Mouse (Mus musculus): ENCODE results near the gene Chit1.
A peak's percentile ranks its signal among the peaks of the same experiment; 100 is the strongest.

DNA sequence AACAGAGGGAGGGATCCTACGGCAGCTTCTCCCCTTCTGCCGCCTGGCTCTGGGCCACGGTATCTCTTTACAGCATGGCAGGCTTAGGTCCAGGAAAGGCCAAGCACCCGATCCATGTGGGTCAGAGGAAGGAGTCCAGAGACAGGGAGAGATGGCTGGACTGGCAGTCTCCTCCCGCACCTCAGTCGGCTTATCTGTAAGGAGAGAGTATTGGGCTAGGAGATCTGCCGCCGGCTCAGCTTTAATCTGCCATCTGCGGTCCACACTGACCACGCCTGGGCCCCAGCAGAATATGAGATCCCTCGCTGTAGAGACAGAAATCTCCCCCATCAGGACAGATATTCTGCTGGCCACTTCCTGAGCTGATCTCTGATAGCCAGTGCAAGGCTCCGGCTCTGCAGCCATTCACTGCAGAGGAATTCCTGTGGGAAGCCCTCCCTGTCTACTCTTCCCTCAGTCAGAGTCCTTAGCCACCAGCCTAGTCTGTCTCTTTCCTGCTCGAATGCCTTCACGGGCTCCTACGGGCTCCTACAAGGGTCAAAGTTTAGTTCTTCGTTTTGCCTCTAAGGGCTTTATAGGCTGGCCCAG is 24.1 kb upstream of the Chit1 start:
- no peak for TF ChIP-seq CTCF (IDR thresholded peaks at IDR 0.05; ENCODE audit: insufficient read depth, low read length)
- peak; percentile 34; the same call in 1 of the 2 replicates for TF ChIP-seq POLR2A (IDR thresholded peaks at IDR 0.05; ENCODE audit: borderline replicate concordance, extremely low read depth, low read depth, low read length)

All from lung, adult 2 months (tissue).